Mouse (Mus musculus) stomach, embryonic 14.5 days (tissue): ENCODE measurements around the gene Eef1a1. TPM values are rescaled to one million over a fixed set of nuclear protein-coding genes. Genes with fewer than 3 reads are reported as not detected.

Experiments
- ATAC-seq: fragments of 200-750 bp; cut with Nextera tagmentation; 2 replicates; pipeline ENCODE4 v1.8.0; 2017; ENCODE audit warnings: low read depth, moderate TSS enrichment; ENCODE audit not compliant: insufficient number of reproducible peaks, insufficient read depth, low FRiP score
- H3K27ac ChIP-seq: fragments of 300-500 bp; sonication (generic); 2 replicates; pipeline ENCODE4 v1.5.1; 2014; ENCODE audit warnings: mild to moderate bottlenecking, low read length, moderate library complexity, mixed read lengths
- H3K27me3 ChIP-seq: fragments of 300-500 bp; sonication (generic); 2 replicates; pipeline ENCODE4 v1.6.1; 2014; ENCODE audit warnings: low read length, control low read depth, mixed read lengths; ENCODE audit not compliant: control insufficient read depth, insufficient read depth
- H3K36me3 ChIP-seq: fragments of 300-500 bp; sonication (generic); 2 replicates; pipeline ENCODE4 v1.6.1; 2014; ENCODE audit warnings: mild to moderate bottlenecking, control low read depth, low read length, moderate library complexity, mixed read lengths; ENCODE audit not compliant: control insufficient read depth, insufficient read depth
- H3K4me1 ChIP-seq: fragments of 300-500 bp; sonication (generic); 2 replicates; pipeline ENCODE4 v1.6.1; 2014; ENCODE audit warnings: low read length, control low read depth, mixed read lengths; ENCODE audit not compliant: control insufficient read depth, insufficient read depth
- H3K4me2 ChIP-seq: fragments of 300-500 bp; sonication (generic); replicated peaks from 2 replicates; pipeline ENCODE4 v1.6.1; 2014; ENCODE audit warnings: low read depth, low read length, control low read depth
- H3K4me3 ChIP-seq: fragments of 300-500 bp; sonication (generic); 2 replicates; pipeline ENCODE4 v1.5.1; 2014; ENCODE audit warnings: low read depth, low read length, control low read depth
- H3K9ac ChIP-seq: fragments of 300-500 bp; sonication (generic); replicated peaks from 2 replicates; pipeline ENCODE4 v1.6.1; 2014; ENCODE audit warnings: low read depth, mild to moderate bottlenecking, control low read depth, low read length, moderate library complexity, mixed read lengths
- H3K9me3 ChIP-seq: fragments of 300-500 bp; sonication (generic); 2 replicates; pipeline ENCODE4 v1.6.1; 2016; ENCODE audit warnings: low read depth, low read length, control low read depth; ENCODE audit not compliant: control insufficient read depth
- WGBS: fragments of 180-500 bp; shearing (Covaris S2); extraction: QIAGEN DNeasy Blood & Tissue Kit; methylation state at CpG from one replicate; pipeline ENCODE4 v1.1.7; 2014; 5-methylcytosine and 5-hydroxymethylcytosine counted together
- polyA plus RNA-seq: library from polyadenylated mRNA; unstranded; fragments of >200 nt; fragmentation: Nextera tagmentation; extraction: Ambion mirVana; gene quantifications from 2 replicates; pipeline ENCODE4 v1.2.1, GENCODE M21; 2014

Eef1a1 gene
- polyA plus RNA-seq, 1 experiment from 2014 or later: 5,798 TPM

DNA sequence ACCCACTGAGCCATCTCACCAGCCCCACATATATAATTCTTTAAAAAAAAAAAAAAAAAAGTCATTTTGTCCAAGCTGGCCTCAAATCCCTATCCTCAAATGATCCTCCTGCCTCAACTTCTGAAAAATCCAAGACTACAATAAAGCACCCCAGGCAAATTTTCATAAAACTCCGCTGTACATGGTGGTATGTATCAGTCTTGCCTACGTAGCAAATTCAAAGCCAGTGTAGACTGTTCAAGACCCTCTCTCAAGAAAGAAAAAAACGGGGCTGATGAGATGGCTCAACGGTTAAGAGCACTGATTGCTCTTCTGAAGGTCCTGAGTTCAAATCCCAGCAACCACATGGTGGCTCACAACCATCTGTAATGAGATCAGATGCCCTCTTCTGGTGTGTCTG, 13.1 kb downstream of the Eef1a1 start:
- H3K27ac ChIP-seq: no peak overlapping the region
- no peaks in the 10 kb centered on the region for H3K9me3 ChIP-seq
- WGBS: 86% methylated on average over 4 of the region's 4 CpGs
- no peak overlapping the region for H3K4me2 ChIP-seq
- ATAC-seq: no peak
- H3K4me3 ChIP-seq: no peak overlapping the region
- 0 out of 2 replicates have a peak, but pooled peaks cover 2% of the 10 kb centered on the region for H3K4me1 ChIP-seq
- H3K27me3 ChIP-seq: no peaks in the 10 kb centered on the region
- H3K9ac ChIP-seq: no peak overlapping the region
- H3K36me3 ChIP-seq: peaks cover 42% of the 10 kb centered on the region

- no peak overlapping the region for H3K4me2 ChIP-seq
- WGBS: 92% methylated on average over 2 of the region's 2 CpGs
- peaks cover 42% of the 10 kb centered on the region for H3K36me3 ChIP-seq
- 0 out of 2 replicates have a peak, but pooled peaks cover 2% of the 10 kb centered on the region for H3K4me1 ChIP-seq
- no peak for ATAC-seq
- no peaks in the 10 kb centered on the region for H3K27me3 ChIP-seq
- no peaks in the 10 kb centered on the region for H3K9me3 ChIP-seq
- H3K27ac ChIP-seq: no peak overlapping the region
- H3K9ac ChIP-seq: no peak overlapping the region
- no peak overlapping the region for H3K4me3 ChIP-seq
These were observed 13.6 kb downstream of the Eef1a1 start for GRCm38 (mm10) chr9:78475383-78475780.

- no peaks in the 10 kb centered on the region for H3K27me3 ChIP-seq
- no peak overlapping the region for H3K27ac ChIP-seq
- H3K36me3 ChIP-seq: peaks cover 42% of the 10 kb centered on the region
- H3K4me1 ChIP-seq: 0 out of 2 replicates have a peak, but pooled peaks cover 2% of the 10 kb centered on the region
- WGBS: 79% methylated on average over 5 of the region's 5 CpGs
- ATAC-seq: no peak
- H3K9me3 ChIP-seq: no peaks in the 10 kb centered on the region
- no peak overlapping the region for H3K4me3 ChIP-seq
- no peak overlapping the region for H3K4me2 ChIP-seq
- no peak overlapping the region for H3K9ac ChIP-seq
These were observed 14.1 kb downstream of the Eef1a1 start for GRCm38 (mm10) chr9:78474771-78475382.

DNA sequence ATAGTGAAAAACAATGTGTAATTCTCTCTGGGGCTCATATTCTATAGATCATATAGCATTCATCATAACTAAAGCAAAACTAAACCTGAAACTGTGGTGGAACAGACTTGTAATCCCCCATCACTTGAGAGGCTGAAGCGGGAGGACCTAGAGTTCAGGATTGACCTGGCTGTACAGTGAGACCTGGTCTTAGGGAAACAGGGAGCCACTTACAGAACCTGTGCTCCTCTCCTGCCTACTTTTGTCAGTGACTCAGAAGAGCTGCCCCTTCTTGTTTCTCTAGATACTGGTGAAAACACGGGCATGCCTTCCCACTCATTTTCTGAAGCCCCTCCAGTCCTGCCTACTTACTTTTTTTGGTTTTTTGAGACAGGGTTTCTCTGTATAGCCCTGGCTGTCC, 14.7 kb downstream of the Eef1a1 start:
- Histone ChIP-seq H3K9ac (no peak overlapping the region), H3K9me3 (no peaks in the 10 kb centered on the region), H3K4me3 (no peak overlapping the region), H3K36me3 (peaks cover 38% of the 10 kb centered on the region), H3K27me3 (no peaks in the 10 kb centered on the region), H3K4me1 (no peaks in the 10 kb centered on the region), H3K27ac (no peak overlapping the region), H3K4me2 (no peak overlapping the region)
- no peak for ATAC-seq
- WGBS: 78% methylated on average over 2 of the region's 2 CpGs

DNA sequence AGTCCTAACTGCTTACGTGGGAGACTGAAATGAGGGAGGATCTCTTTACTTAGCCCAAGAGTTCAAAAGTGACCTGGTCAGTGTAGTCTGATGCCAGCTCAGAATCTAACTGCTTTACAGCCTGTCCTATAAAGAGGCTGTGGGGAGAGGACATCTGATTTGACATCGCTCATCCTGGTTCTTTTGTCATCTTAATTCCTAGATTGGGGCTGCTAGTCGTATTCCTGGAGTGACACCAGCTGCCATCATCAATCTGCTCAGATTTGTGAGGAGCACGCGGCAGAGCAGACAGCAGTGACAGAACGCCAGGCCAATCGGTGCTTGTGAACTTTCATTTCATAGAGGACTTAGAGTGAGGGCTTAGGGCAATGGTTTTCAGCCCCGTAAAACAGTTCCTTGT, 15.4 kb downstream of the Eef1a1 start:
- H3K36me3 ChIP-seq: peaks cover 38% of the 10 kb centered on the region
- no peak overlapping the region for H3K27ac ChIP-seq
- no peak for ATAC-seq
- WGBS: 81% methylated on average over 8 of the region's 8 CpGs
- no peak overlapping the region for H3K4me2 ChIP-seq
- H3K27me3 ChIP-seq: no peaks in the 10 kb centered on the region
- no peaks in the 10 kb centered on the region for H3K4me1 ChIP-seq
- H3K4me3 ChIP-seq: no peak overlapping the region
- no peaks in the 10 kb centered on the region for H3K9me3 ChIP-seq
- H3K9ac ChIP-seq: no peak overlapping the region

GRCm38 (mm10) chr9:78465725-78466124, 23.2 kb downstream of the Eef1a1 start:
- Histone ChIP-seq H3K4me1 (no peaks in the 10 kb centered on the region), H3K4me3 (no peak overlapping the region), H3K4me2 (no peak overlapping the region), H3K9ac (no peak overlapping the region), H3K27ac (no peak overlapping the region), H3K36me3 (peaks cover 44% of the 10 kb centered on the region), H3K9me3 (no peaks in the 10 kb centered on the region), H3K27me3 (no peaks in the 10 kb centered on the region)
- no peak for ATAC-seq
- 85% methylated on average over 3 of the region's 3 CpGs for WGBS

DNA sequence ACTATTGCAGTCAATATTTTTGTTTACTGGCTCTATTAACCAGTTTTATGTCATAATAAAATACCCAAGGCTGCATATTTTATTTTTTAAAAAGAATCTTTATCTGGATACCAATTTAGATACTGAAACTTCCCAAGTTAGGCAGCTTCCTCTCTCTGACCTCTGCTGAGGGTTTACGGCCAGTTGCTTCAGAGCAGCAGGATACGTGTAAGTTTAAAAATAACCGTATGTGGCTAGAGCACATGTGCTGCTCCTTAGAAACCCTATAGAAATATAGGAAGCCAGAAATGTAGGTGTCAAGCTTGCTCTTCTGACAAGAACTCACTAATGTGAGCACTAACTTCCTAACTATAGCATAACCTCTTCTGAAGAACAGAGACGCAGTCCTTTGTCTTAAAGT, 25.6 kb downstream of the Eef1a1 start:
- no peak for ATAC-seq
- no peak overlapping the region for H3K4me2 ChIP-seq
- no peaks in the 10 kb centered on the region for H3K4me1 ChIP-seq
- H3K9ac ChIP-seq: no peak overlapping the region
- H3K9me3 ChIP-seq: no peaks in the 10 kb centered on the region
- H3K36me3 ChIP-seq: peaks cover 46% of the 10 kb centered on the region
- WGBS: 98% methylated on average over 4 of the region's 4 CpGs
- H3K4me3 ChIP-seq: no peak overlapping the region
- no peaks in the 10 kb centered on the region for H3K27me3 ChIP-seq
- no peak overlapping the region for H3K27ac ChIP-seq

- Histone ChIP-seq H3K27me3 (no peaks in the 10 kb centered on the region), H3K27ac (no peak overlapping the region), H3K4me3 (no peak overlapping the region), H3K9ac (no peak overlapping the region), H3K9me3 (no peaks in the 10 kb centered on the region), H3K36me3 (peaks cover 44% of the 10 kb centered on the region), H3K4me2 (no peak overlapping the region), H3K4me1 (no peaks in the 10 kb centered on the region)
- WGBS: 85% methylated on average over 8 of the region's 8 CpGs
- no peak for ATAC-seq
These were observed 31.9 kb downstream of the Eef1a1 start for GRCm38 (mm10) chr9:78457026-78457425.

GRCm38 (mm10) chr9:78451382-78451781, 37.6 kb downstream of the Eef1a1 start:
- H3K36me3 ChIP-seq: peaks cover 21% of the 10 kb centered on the region
- H3K27me3 ChIP-seq: no peaks in the 10 kb centered on the region
- no peaks in the 10 kb centered on the region for H3K9me3 ChIP-seq
- WGBS: 75% methylated on average over 4 of the region's 4 CpGs
- ATAC-seq: no peak
- no peak overlapping the region for H3K27ac ChIP-seq
- H3K4me1 ChIP-seq: peaks cover 6% of the 10 kb centered on the region; the same call in 1 of the 2 replicates
- no peak overlapping the region for H3K4me2 ChIP-seq
- H3K9ac ChIP-seq: no peak overlapping the region
- H3K4me3 ChIP-seq: no peak overlapping the region
